Mouse (Mus musculus) thymus, adult 18-20 months (tissue): ENCODE data around the gene Upp2.
A peak's percentile ranks its signal among the peaks of the same experiment; 100 is the strongest.

Source experiments
- DNase-seq, 2 experiments: peaks; one replicate each; pipeline ENCODE4 v3.0.0; 2022; ENCODE audit warnings: mixed read lengths in 2 of 2

Gene Upp2

GRCm38 (mm10) chr2:58567066-58567810 lies at the start of gene Upp2, which contains the start of gene Acvr1:
Gene Upp2, plus strand, starts transcription at chr2:58567298.
Gene Acvr1, minus strand, starts transcription at chr2:58567157.
- DNase-seq = peak; percentile 40 to 41

GRCm38 (mm10) chr2:58518517-58518916 lies 48.6 kb upstream of the Upp2 start:
- DNase-seq = no peak

GRCm38 (mm10) chr2:58520727-58521126 lies 46.4 kb upstream of the Upp2 start:
- DNase-seq = no peak

GRCm38 (mm10) chr2:58521621-58522020 lies 45.5 kb upstream of the Upp2 start:
- no peak for DNase-seq

- no peak for DNase-seq
Measured at GRCm38 (mm10) chr2:58523097-58523496, 44.0 kb upstream of the Upp2 start.

- DNase-seq = no peak
Measured at GRCm38 (mm10) chr2:58523894-58524293, 43.2 kb upstream of the Upp2 start.

GRCm38 (mm10) chr2:58524356-58524755 lies 42.7 kb upstream of the Upp2 start:
- DNase-seq = no peak

GRCm38 (mm10) chr2:58527786-58528185 lies 39.3 kb upstream of the Upp2 start:
- DNase-seq = no peak

- DNase-seq = no peak
Measured at GRCm38 (mm10) chr2:58529384-58529783, 37.7 kb upstream of the Upp2 start.

- no peak for DNase-seq
Measured at GRCm38 (mm10) chr2:58529860-58530440, 37.1 kb upstream of the Upp2 start.

GRCm38 (mm10) chr2:58530521-58530920 lies 36.6 kb upstream of the Upp2 start:
- DNase-seq = no peak

- DNase-seq = no peak
Measured at GRCm38 (mm10) chr2:58532260-58532850, 34.7 kb upstream of the Upp2 start.

- DNase-seq = no peak
Measured at GRCm38 (mm10) chr2:58533521-58534001, 33.5 kb upstream of the Upp2 start.

GRCm38 (mm10) chr2:58534379-58534778 lies 32.7 kb upstream of the Upp2 start:
- no peak for DNase-seq

- no peak for DNase-seq
Measured at GRCm38 (mm10) chr2:58535233-58535632, 31.9 kb upstream of the Upp2 start.

- DNase-seq = no peak
Measured at GRCm38 (mm10) chr2:58536796-58537195, 30.3 kb upstream of the Upp2 start.

- no peak for DNase-seq
Measured at GRCm38 (mm10) chr2:58538196-58538595, 28.9 kb upstream of the Upp2 start.

- DNase-seq = no peak
Measured at GRCm38 (mm10) chr2:58543252-58543651, 23.8 kb upstream of the Upp2 start.

- no peak for DNase-seq
Measured at GRCm38 (mm10) chr2:58544368-58544767, 22.7 kb upstream of the Upp2 start.

- no peak for DNase-seq
Measured at GRCm38 (mm10) chr2:58546264-58546663, 20.8 kb upstream of the Upp2 start.

GRCm38 (mm10) chr2:58548943-58549342 lies 18.2 kb upstream of the Upp2 start:
- no peak for DNase-seq

GRCm38 (mm10) chr2:58549960-58550359 lies 17.1 kb upstream of the Upp2 start:
- no peak for DNase-seq

GRCm38 (mm10) chr2:58550488-58550887 lies 16.6 kb upstream of the Upp2 start:
- DNase-seq = no peak

- no peak for DNase-seq
Measured at GRCm38 (mm10) chr2:58551866-58552265, 15.2 kb upstream of the Upp2 start.
